Mouse (Mus musculus) G1E (cell line): ENCODE measurements around the gene Tmem160. TPM values are rescaled to one million over a fixed set of nuclear protein-coding genes. Genes with fewer than 3 reads are reported as not detected.

Experiments
- ATAC-seq: 2 replicates; pipeline ENCODE4 v1.8.0; 2016; ENCODE audit warnings: mild to moderate bottlenecking; ENCODE audit not compliant: insufficient number of reproducible peaks, poor library complexity, low FRiP score, severe bottlenecking; ENCODE audit errors: extremely low read depth
- DNase-seq: peaks from one replicate; pipeline ENCODE4 v3.0.0; 2012; ENCODE audit warnings: low spot score
- H3K27me3 ChIP-seq: 2 replicates; pipeline ENCODE4 v1.6.1; 2012; ENCODE audit warnings: mild to moderate bottlenecking, low read length, inconsistent platforms; ENCODE audit not compliant: insufficient read depth
- H3K36me3 ChIP-seq: replicated peaks from 2 replicates; pipeline ENCODE3; 2012; ENCODE audit warnings: mild to moderate bottlenecking, inconsistent platforms
- H3K4me1 ChIP-seq: 2 replicates; pipeline ENCODE4 v1.6.1; 2012; ENCODE audit warnings: low read depth, low read length, inconsistent platforms, mixed read lengths; ENCODE audit not compliant: insufficient read depth
- H3K4me3 ChIP-seq: 2 replicates; pipeline ENCODE4 v1.5.1; 2012; ENCODE audit warnings: low read depth, mild to moderate bottlenecking, inconsistent platforms, low read length, moderate library complexity, mixed read lengths
- H3K9me3 ChIP-seq: replicated peaks from 2 replicates; pipeline ENCODE4 v1.6.1; 2012; ENCODE audit warnings: inconsistent platforms
- CTCF ChIP-seq: IDR thresholded peaks from 2 replicates; pipeline ENCODE4 v1.5.1; 2012; ENCODE audit warnings: low read depth, low read length, inconsistent platforms, mixed read lengths
- GATA1 ChIP-seq: IDR thresholded peaks from 2 replicates; pipeline ENCODE4 v1.6.1; 2012; ENCODE audit warnings: borderline replicate concordance, low read length, inconsistent platforms, mixed read lengths
- GATA2 ChIP-seq: IDR thresholded peaks from 2 replicates; pipeline ENCODE4 v1.6.1; 2012; ENCODE audit warnings: low read depth, low read length, inconsistent platforms, borderline replicate concordance
- POLR2AphosphoS5 ChIP-seq: IDR thresholded peaks from 2 replicates; pipeline ENCODE4 v1.6.1; 2012; ENCODE audit warnings: low read depth, low read length, inconsistent platforms; ENCODE audit not compliant: insufficient replicate concordance
- TAL1 ChIP-seq: conservative IDR thresholded peaks from 2 replicates; pipeline ENCODE4 v1.6.1; 2012; ENCODE audit warnings: low read depth, low read length, inconsistent platforms, mixed read lengths
- polyA plus RNA-seq: library from polyadenylated mRNA; stranded (reverse); fragments of >175 nt; gene quantifications from 2 replicates; pipeline ENCODE4 v1.2.3, GENCODE M21; 2012
- total RNA-seq, 2 experiments: library from RNA; stranded (forward) in 1 of 2; stranded (reverse) in 1 of 2; fragments of 200-1000 nt in 1 of 2; fragments of >200 nt in 1 of 2; fragmentation: Nextera tagmentation in 1 of 2; gene quantifications; 2 replicates each; pipeline ENCODE4 v1.2.3; 2014 to 2017

Tmem160 gene
- total and polyA plus RNA-seq, 3 experiments, result 22.7 to 166 (median 23.9) TPM

DNA sequence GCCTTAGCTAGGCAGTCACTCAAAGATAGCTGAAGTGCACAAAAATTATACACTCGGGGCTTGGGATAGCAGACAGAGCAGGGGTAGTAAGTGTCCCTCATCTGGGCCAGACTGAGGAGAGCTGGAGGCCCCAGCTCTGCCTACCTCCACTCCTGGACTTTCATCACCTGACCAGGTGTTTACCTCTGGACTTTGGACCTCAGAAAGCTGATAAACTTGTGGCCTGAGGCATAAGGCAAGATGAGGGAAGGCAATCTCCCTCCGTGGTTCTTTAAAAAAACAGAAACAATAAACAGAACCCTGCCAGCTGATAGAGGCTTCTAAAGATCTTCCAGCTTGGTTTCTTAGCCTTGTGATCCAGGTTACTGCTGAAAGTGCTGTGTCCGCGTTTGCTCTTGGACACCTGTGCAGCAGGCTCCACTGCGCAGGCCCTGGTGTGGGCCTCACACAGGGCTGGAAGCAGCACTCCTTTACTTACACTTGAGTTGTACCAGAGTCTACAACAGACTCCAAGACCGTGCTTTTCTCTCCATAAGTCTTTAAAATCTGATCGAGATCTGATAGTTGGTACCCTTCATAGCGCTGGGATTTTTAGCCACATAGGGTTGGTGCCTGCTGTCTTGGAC, 32.0 kb upstream of the Tmem160 start:
- H3K9me3 ChIP-seq, result no peaks in the 10 kb centered on the region
- peaks cover 98% of the 10 kb centered on the region for H3K36me3 ChIP-seq
- H3K27me3 ChIP-seq, result no peaks in the 10 kb centered on the region
- TF ChIP-seq CTCF (no peak), POLR2AphosphoS5 (no peak), TAL1 (no peak), GATA2 (no peak), GATA1 (no peak)
- ATAC-seq (no peak), DNase-seq (no peak)
- peaks cover 20% of the 10 kb centered on the region for H3K4me1 ChIP-seq
- no peak overlapping the region for H3K4me3 ChIP-seq

DNA sequence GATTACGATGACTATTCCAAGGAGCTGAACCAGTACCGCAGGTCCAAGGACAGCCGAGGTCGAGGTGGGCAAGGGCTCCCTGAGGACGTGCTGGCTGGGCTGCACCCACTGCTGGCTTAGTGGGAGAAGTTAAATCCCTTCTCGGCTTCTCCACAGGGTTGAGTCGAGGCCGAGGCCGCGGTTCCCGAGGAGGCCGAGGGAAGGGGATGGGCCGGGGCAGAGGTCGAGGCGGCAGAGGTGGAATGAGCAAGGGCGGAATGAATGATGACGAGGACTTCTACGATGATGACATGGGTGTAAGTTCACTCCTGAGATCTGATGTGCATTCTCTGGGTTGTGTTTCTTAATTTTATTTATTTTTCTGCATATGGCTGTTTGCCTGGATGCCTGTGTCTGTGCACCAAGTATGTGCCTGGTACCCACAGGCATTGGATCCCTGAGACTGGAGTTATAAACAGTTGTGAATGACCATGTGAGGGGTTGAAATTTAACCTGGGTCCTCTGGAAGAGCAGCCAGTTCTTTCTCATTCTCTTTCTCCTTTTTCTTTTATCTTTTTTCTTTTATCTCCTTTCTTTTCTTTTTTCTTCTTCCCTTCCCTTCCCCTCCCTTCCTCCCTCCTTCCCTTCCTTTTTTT, 30.2 kb upstream of the Tmem160 start:
- no peak for DNase-seq
- TF ChIP-seq TAL1, result no peak
- no peak for TF ChIP-seq GATA1
- no peak for TF ChIP-seq POLR2AphosphoS5
- TF ChIP-seq CTCF, result no peak
- no peak for TF ChIP-seq GATA2

DNA sequence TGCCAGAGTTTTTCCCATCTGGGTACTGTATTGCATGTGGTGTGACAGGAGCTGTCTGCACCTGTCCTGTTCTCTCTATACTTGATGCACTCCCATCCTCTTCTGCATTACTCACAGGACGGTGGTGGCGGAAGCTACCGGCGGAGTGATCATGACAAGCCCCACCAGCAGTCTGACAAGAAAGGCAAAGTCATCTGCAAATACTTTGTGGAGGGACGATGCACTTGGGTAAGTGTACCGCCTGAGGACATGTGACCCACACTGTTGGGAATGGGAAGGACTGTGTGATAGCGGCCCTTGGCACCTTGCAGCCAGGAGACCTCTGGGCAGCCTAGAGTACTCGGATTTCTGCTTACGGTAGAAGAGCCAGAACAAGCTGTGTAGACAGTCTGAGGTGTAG, 28.8 kb upstream of the Tmem160 start:
- ATAC-seq, result no peak
- peaks cover 8% of the 10 kb centered on the region; the same call in 1 of the 2 replicates for H3K4me1 ChIP-seq
- no peaks in the 10 kb centered on the region for H3K27me3 ChIP-seq
- no peak for DNase-seq
- no peak overlapping the region for H3K4me3 ChIP-seq
- peaks cover 99% of the 10 kb centered on the region for H3K36me3 ChIP-seq
- H3K9me3 ChIP-seq, result no peaks in the 10 kb centered on the region
- TF ChIP-seq GATA2, result no peak
- no peak for TF ChIP-seq POLR2AphosphoS5
- TF ChIP-seq GATA1, result no peak
- no peak for TF ChIP-seq CTCF
- TF ChIP-seq TAL1, result no peak

More for the DNA sequence above, 30.2 kb upstream of the Tmem160 start:
- no peaks in the 10 kb centered on the region for H3K9me3 ChIP-seq
- peaks cover 98% of the 10 kb centered on the region for H3K36me3 ChIP-seq
- H3K27me3 ChIP-seq, result no peaks in the 10 kb centered on the region
- H3K4me3 ChIP-seq, result no peak overlapping the region
- H3K4me1 ChIP-seq, result peaks cover 10% of the 10 kb centered on the region; the same call in 1 of the 2 replicates
- no peak for ATAC-seq

DNA sequence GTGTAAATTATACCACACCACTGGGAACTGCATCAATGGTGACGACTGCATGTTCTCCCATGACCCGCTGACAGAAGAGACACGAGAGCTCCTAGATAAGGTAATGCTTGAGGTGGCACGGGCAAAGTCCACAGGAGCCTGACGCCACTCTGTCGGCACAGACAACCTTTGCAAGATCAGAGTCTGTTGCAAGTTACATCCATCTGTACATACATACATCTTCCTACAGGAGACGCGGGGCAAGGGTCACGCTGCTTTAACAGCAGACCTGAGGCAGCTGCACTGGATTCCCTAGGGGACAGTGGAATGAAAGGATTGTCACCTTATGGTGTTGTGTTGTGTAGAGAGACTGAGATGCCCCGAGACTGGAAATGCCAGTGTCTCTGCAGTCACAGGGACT, 26.9 kb upstream of the Tmem160 start:
- TF ChIP-seq GATA1 (no peak), GATA2 (no peak), CTCF (no peak), POLR2AphosphoS5 (no peak), TAL1 (no peak)
- Histone ChIP-seq H3K4me3 (no peak overlapping the region), H3K36me3 (peaks cover 99% of the 10 kb centered on the region), H3K4me1 (0 out of 2 replicates have a peak, but pooled peaks cover 4% of the 10 kb centered on the region), H3K9me3 (no peaks in the 10 kb centered on the region), H3K27me3 (no peaks in the 10 kb centered on the region)
- DNase-seq (no peak), ATAC-seq (no peak)

DNA sequence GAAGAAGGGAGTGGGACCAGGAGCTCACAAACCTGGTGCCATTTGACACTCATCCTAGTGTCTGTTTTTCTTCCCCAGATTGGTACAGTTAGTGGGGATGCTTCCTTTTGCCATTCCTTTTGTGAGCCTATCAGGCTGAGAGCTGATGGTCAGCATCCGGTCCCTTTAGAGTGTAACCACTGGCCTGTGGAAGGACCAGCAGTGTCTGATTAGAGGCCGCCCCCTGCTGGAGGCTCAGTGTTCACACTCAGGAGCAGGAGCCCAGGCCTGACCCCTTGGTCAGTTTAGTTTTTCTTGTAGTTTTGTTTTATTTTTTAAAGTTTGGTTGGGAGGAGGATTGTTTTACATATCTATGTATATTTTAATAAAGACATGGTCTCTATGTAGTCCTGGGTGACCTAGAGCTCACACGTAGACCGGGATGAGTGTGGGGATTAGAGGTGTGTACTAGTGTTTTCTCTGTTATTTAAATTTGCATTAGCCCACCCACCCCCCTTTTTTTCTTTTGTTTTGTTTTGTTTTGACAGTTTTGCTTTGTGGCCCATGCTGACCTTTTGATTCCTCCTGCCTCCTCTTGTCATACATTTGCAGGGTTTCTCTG, 26.4 kb upstream of the Tmem160 start:
- H3K36me3 ChIP-seq, result peaks cover 99% of the 10 kb centered on the region
- ATAC-seq (0 out of 2 replicates have a peak, but pooled peaks have one; percentile 34), DNase-seq (peak; percentile 43)
- H3K4me3 ChIP-seq, result no peak overlapping the region
- H3K9me3 ChIP-seq, result no peaks in the 10 kb centered on the region
- 0 out of 2 replicates have a peak, but pooled peaks cover 6% of the 10 kb centered on the region for H3K4me1 ChIP-seq
- TF ChIP-seq TAL1 (no peak), POLR2AphosphoS5 (no peak), GATA2 (no peak), CTCF (peak; percentile 47), GATA1 (no peak)
- H3K27me3 ChIP-seq, result no peaks in the 10 kb centered on the region

DNA sequence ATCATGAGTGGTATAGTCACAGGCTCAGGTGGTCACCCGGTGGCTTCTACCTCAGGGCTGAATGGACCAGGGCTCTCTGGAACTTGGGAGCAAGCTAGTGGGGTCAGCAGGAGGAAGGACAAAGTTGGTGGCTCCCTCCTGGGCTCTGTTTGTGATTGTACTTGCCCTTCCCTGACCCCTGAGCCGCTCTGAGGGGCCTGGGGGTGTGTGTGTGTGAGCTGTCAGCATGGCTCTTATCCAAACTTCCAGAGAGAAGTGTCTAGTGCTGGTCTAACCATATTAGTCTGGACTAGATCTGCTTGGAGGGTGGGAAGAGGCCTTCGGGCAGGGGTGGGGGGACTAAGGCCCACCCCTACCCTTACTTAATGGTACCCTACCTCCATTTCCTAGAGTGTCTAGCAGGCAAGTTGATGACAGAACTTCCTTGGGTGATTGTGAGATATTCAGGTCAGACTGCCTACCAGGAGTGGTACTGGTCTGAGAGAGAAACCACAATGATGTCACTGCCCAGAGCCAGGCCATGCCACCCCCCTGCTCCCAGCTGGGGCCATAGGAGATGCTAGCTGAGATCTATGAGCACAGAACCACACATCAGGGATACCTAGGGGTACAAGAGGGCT, 19.1 kb upstream of the Tmem160 start:
- Histone ChIP-seq H3K27me3 (no peaks in the 10 kb centered on the region), H3K9me3 (no peaks in the 10 kb centered on the region), H3K4me3 (no peak overlapping the region), H3K4me1 (peaks cover 28% of the 10 kb centered on the region), H3K36me3 (peaks cover 89% of the 10 kb centered on the region)
- DNase-seq, result no peak
- no peak for ATAC-seq
- TF ChIP-seq CTCF (no peak), POLR2AphosphoS5 (no peak), GATA2 (no peak), TAL1 (no peak)
